Mouse (Mus musculus): ENCODE measurements around the gene Aff1.

- TF ChIP-seq EP300 (IDR thresholded peaks at IDR 0.05; ENCODE audit: low read depth) (no peak), CTCF (IDR thresholded peaks at IDR 0.05; ENCODE audit: low read depth) (no peak)
Observed at GRCm38 (mm10) chr5:103726281-103726938, 34.2 kb downstream of the Aff1 start.

Measured in liver, embryonic 14.5 days (tissue).